Mouse (Mus musculus) embryonic facial prominence, embryonic 14.5 days (tissue): Measurements from ENCODE around the gene Cd7. TPM values are rescaled to one million over a fixed set of nuclear protein-coding genes. Genes with fewer than 3 reads are reported as not detected.
"Not testable (repeated sequence)": the region's sequence is repeated elsewhere in the genome, so short reads cannot be mapped to it uniquely, and the experiment has no call there.

ENCODE experiments used
- ATAC-seq: fragments of 200-750 bp; cut with Nextera tagmentation; 2 replicates; pipeline ENCODE4 v1.8.0; 2017; ENCODE audit warnings: low read depth, moderate number of reproducible peaks, moderate TSS enrichment
- DNase-seq: peaks from one replicate; pipeline ENCODE4 v3.0.0-alpha.2; 2015; ENCODE audit warnings: low spot score
- H3K27ac ChIP-seq: fragments of 300-500 bp; sonication (generic); replicated peaks from 2 replicates; pipeline ENCODE4 v1.5.1; 2014; ENCODE audit warnings: low read depth, mild to moderate bottlenecking, low read length, moderate library complexity
- H3K27me3 ChIP-seq: fragments of 300-500 bp; sonication (generic); replicated peaks from 2 replicates; pipeline ENCODE4 v1.6.1; 2014; ENCODE audit warnings: low read length; ENCODE audit not compliant: control insufficient read depth, insufficient read depth
- H3K36me3 ChIP-seq: fragments of 300-500 bp; sonication (generic); 2 replicates; pipeline ENCODE4 v1.6.1; 2014; ENCODE audit warnings: low read length, mixed read lengths; ENCODE audit not compliant: control insufficient read depth, insufficient read depth
- H3K4me1 ChIP-seq: fragments of 300-500 bp; sonication (generic); 2 replicates; pipeline ENCODE4 v1.6.1; 2014; ENCODE audit warnings: antibody characterized with exemption, low read length; ENCODE audit not compliant: control insufficient read depth, insufficient read depth
- H3K4me2 ChIP-seq: fragments of 300-500 bp; sonication (generic); 2 replicates; pipeline ENCODE4 v1.6.1; 2014; ENCODE audit warnings: low read depth, mild to moderate bottlenecking, low read length, moderate library complexity, mixed read lengths
- H3K4me3 ChIP-seq: fragments of 300-500 bp; sonication (generic); 2 replicates; pipeline ENCODE4 v1.5.1; 2014; ENCODE audit warnings: low read depth, mild to moderate bottlenecking, low read length
- H3K9ac ChIP-seq: fragments of 300-500 bp; sonication (generic); 2 replicates; pipeline ENCODE4 v1.6.1; 2014; ENCODE audit warnings: low read depth, mild to moderate bottlenecking, low read length, moderate library complexity, mixed read lengths
- H3K9me3 ChIP-seq: fragments of 300-500 bp; sonication (generic); 2 replicates; pipeline ENCODE4 v1.6.1; 2016; ENCODE audit warnings: low read length; ENCODE audit not compliant: control insufficient read depth
- WGBS: fragments of 180-500 bp; shearing (Covaris S2); extraction: QIAGEN DNeasy Blood & Tissue Kit; methylation state at CpG from one replicate; pipeline ENCODE4 v1.1.7; 2014; 5-methylcytosine and 5-hydroxymethylcytosine counted together
- polyA plus RNA-seq: library from polyadenylated mRNA; unstranded; fragments of >200 nt; fragmentation: Nextera tagmentation; extraction: Ambion mirVana; gene quantifications from 2 replicates; pipeline ENCODE4 v1.2.1, GENCODE M21; 2014

Cd7 gene
- polyA plus RNA-seq, 1 experiment from 2014 or later, result 0.93 TPM

GRCm38 (mm10) chr11:121056536-121057236 lies 17.5 kb upstream of the Cd7 start:
- Histone ChIP-seq H3K9me3 (no peaks in the 10 kb centered on the region), H3K27me3 (no peaks in the 10 kb centered on the region), H3K27ac (no peak overlapping the region), H3K4me3 (no peak overlapping the region), H3K4me2 (no peak overlapping the region), H3K36me3 (no peaks in the 10 kb centered on the region), H3K9ac (no peak overlapping the region), H3K4me1 (no peaks in the 10 kb centered on the region)
- WGBS, result 48% methylated on average over 7 of the region's 7 CpGs
- DNase-seq (peak; percentile 40), ATAC-seq (peak; percentile 15; the same call in 1 of the 2 replicates)

- H3K27ac ChIP-seq, result no peak overlapping the region
- no peak overlapping the region for H3K9ac ChIP-seq
- no peaks in the 10 kb centered on the region for H3K9me3 ChIP-seq
- ATAC-seq (peak; percentile 72; the same call in 1 of the 2 replicates), DNase-seq (peak; percentile 82)
- H3K27me3 ChIP-seq, result no peaks in the 10 kb centered on the region
- H3K4me2 ChIP-seq, result no peak overlapping the region
- no peaks in the 10 kb centered on the region for H3K4me1 ChIP-seq
- H3K36me3 ChIP-seq, result no peaks in the 10 kb centered on the region
- H3K4me3 ChIP-seq, result no peak overlapping the region
- WGBS, result 15% methylated on average over 8 of the region's 8 CpGs
Observed at GRCm38 (mm10) chr11:121053536-121053935, 14.3 kb upstream of the Cd7 start.

GRCm38 (mm10) chr11:121052387-121052786 lies 13.2 kb upstream of the Cd7 start:
- Histone ChIP-seq H3K4me3 (no peak overlapping the region), H3K4me1 (no peaks in the 10 kb centered on the region), H3K36me3 (no peaks in the 10 kb centered on the region), H3K27ac (no peak overlapping the region), H3K27me3 (no peaks in the 10 kb centered on the region), H3K4me2 (no peak overlapping the region), H3K9me3 (no peaks in the 10 kb centered on the region), H3K9ac (no peak overlapping the region)
- no peak for DNase-seq
- no peak for ATAC-seq
- whole genome bisulfite sequencing, result 70% methylated on average over 4 of the region's 4 CpGs

- ATAC-seq (no peak), DNase-seq (no peak)
- H3K36me3 ChIP-seq, result no peaks in the 10 kb centered on the region
- no peaks in the 10 kb centered on the region for H3K9me3 ChIP-seq
- H3K4me1 ChIP-seq, result no peaks in the 10 kb centered on the region
- H3K27ac ChIP-seq, result no peak overlapping the region
- no peak overlapping the region for H3K4me3 ChIP-seq
- H3K9ac ChIP-seq, result no peak overlapping the region
- H3K27me3 ChIP-seq, result no peaks in the 10 kb centered on the region
- 60% methylated on average over 1 of the region's 1 CpGs for WGBS
- no peak overlapping the region for H3K4me2 ChIP-seq
Observed at GRCm38 (mm10) chr11:121051793-121052192, 12.6 kb upstream of the Cd7 start.

- ATAC-seq, result no peak
- Histone ChIP-seq H3K9me3 (no peaks in the 10 kb centered on the region), H3K4me1 (no peaks in the 10 kb centered on the region), H3K27ac (no peak overlapping the region), H3K36me3 (no peaks in the 10 kb centered on the region), H3K27me3 (no peaks in the 10 kb centered on the region), H3K9ac (no peak overlapping the region), H3K4me3 (no peak overlapping the region), H3K4me2 (no peak overlapping the region)
- no peak for DNase-seq
- WGBS, result 69% methylated on average over 1 of the region's 1 CpGs
Observed at GRCm38 (mm10) chr11:121049840-121050239, 10.6 kb upstream of the Cd7 start.

GRCm38 (mm10) chr11:121047826-121048399 lies 8.7 kb upstream of the Cd7 start:
- 34% methylated on average over 2 of the region's 2 CpGs for WGBS
- H3K36me3 ChIP-seq, result no peaks in the 10 kb centered on the region
- no peaks in the 10 kb centered on the region for H3K9me3 ChIP-seq
- no peaks in the 10 kb centered on the region for H3K4me1 ChIP-seq
- no peaks in the 10 kb centered on the region for H3K27me3 ChIP-seq
- ATAC-seq (no peak), DNase-seq (peak; percentile 35)
- H3K4me3 ChIP-seq, result no peak overlapping the region
- H3K4me2 ChIP-seq, result no peak overlapping the region
- no peak overlapping the region for H3K9ac ChIP-seq
- no peak overlapping the region for H3K27ac ChIP-seq

- DNase-seq (no peak), ATAC-seq (no peak)
- H3K27me3 ChIP-seq, result no peaks in the 10 kb centered on the region
- no peak overlapping the region for H3K9ac ChIP-seq
- no peak overlapping the region for H3K4me2 ChIP-seq
- no peaks in the 10 kb centered on the region for H3K4me1 ChIP-seq
- H3K9me3 ChIP-seq, result no peaks in the 10 kb centered on the region
- no peaks in the 10 kb centered on the region for H3K36me3 ChIP-seq
- no peak overlapping the region for H3K4me3 ChIP-seq
- 64% methylated on average over 1 of the region's 1 CpGs for WGBS
- H3K27ac ChIP-seq, result no peak overlapping the region
Observed at GRCm38 (mm10) chr11:121045286-121045685, 6.1 kb upstream of the Cd7 start.

- H3K27ac ChIP-seq, H3K9me3 ChIP-seq, ATAC-seq, H3K4me1 ChIP-seq, H3K9ac ChIP-seq, H3K4me3 ChIP-seq, H3K36me3 ChIP-seq, H3K4me2 ChIP-seq, H3K27me3 ChIP-seq, DNase-seq: not testable (repeated sequence)
- 61% methylated on average over 1 of the region's 1 CpGs for WGBS
Observed at GRCm38 (mm10) chr11:121043025-121043424, 3.8 kb upstream of the Cd7 start.

- Histone ChIP-seq H3K27me3 (no peaks in the 10 kb centered on the region), H3K4me1 (no peaks in the 10 kb centered on the region), H3K9ac (no peak overlapping the region), H3K4me3 (no peak overlapping the region), H3K9me3 (no peaks in the 10 kb centered on the region), H3K4me2 (no peak overlapping the region), H3K27ac (no peak overlapping the region), H3K36me3 (no peaks in the 10 kb centered on the region)
- WGBS, result 63% methylated on average over 4 of the region's 4 CpGs
- ATAC-seq (no peak), DNase-seq (no peak)
Observed at GRCm38 (mm10) chr11:121042480-121042879, 3.3 kb upstream of the Cd7 start.
